Mouse (Mus musculus) c-Kit-positive CD71-negative TER-119-negative erythroid progenitor cells, embryonic 14.5 days (primary cell): ENCODE results near the gene Cars2.
"Not testable (repeated sequence)": the region's sequence is repeated elsewhere in the genome, so short reads cannot be mapped to it uniquely, and the experiment has no call there.

Experiments
- DNase-seq: peaks from one replicate; pipeline ENCODE4 v3.0.0-alpha.2; 2013; ENCODE audit warnings: low read depth

Cars2 gene

GRCm38 (mm10) chr8:11475397-11475796, 75.2 kb downstream of the Cars2 start:
- DNase-seq, result no peak

GRCm38 (mm10) chr8:11473072-11473471, 77.5 kb downstream of the Cars2 start:
- DNase-seq, result no peak

DNA sequence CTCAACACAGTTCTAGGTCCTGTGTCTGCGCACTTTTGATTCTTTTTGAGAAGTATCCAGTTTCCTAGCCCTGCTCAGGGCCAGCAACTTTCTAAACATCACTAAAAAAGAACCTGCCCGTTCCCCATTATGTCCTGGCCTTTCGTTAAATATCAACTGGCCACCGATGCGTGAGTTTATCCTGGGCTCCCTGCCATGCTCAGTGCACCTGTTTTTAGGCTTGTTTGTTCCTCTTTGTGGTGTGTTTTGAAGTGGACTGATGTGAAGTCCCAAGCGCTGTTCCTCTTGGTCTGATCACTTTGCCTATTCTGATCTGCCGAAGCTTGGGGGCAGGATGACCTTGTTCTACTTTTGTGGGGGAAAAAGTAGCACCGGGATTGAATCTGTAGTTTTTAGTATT, 79.3 kb downstream of the Cars2 start:
- no peak for DNase-seq

DNA sequence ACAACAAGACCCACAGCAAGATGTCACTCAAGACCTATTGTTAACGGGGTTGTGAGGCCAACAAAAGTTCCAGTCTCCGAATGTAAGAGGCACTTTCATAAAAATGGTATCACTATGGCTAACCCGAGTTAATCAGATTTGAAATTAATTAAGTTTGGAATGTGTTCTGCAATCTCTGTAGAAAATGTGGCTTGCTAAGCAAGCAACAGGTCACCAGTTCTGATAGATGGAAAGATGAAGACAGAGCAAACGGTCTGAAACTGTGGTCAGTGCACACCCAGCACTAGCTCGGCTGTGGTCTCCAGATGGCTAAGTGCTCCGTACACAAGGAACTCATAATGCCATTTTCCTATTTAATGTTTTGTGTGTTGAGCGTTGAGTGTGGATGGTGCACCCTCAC, 79.9 kb downstream of the Cars2 start:
- no peak for DNase-seq

DNA sequence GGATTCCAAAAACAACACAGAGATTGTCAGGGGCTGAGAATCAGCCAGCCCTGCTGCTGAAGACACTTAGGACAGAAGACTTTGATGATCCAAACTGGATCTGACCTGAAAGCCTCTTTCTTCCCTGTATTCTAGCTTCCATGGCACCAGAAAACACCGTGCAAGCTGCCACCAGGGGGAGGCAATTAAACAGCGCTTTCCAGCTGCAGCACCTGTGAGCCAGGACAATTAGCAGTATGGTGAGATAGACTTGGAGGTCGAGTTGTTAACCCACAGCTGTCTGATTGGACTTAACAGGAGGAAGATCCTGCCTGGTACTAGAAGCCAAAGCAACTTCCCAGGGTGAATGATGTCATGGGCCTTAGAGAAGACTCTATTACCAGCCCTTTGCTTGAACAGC, 81.5 kb downstream of the Cars2 start:
- no peak for DNase-seq

GRCm38 (mm10) chr8:11466528-11466927, 84.1 kb downstream of the Cars2 start:
- not testable (repeated sequence) for DNase-seq

DNA sequence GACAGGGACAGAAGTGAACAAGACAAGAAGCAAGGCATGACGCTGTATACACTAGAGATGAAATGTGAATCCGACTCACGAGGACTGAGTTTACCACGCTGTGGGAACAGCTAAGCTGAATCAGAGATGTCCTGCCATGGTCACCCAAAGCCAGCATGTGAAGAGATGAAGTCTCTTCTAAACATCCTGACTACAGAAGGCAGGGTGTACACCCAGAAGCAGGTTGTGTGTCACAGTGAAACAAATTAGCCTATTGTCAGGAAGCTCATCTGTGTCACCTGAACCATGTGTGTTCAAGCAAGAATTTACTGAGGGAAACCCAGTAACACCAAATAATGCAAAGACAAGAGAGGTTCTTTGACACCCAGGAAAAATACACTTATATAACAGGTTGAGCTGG, 85.0 kb downstream of the Cars2 start:
- no peak for DNase-seq

- no peak for DNase-seq
Measured at GRCm38 (mm10) chr8:11464707-11464964, 85.9 kb downstream of the Cars2 start.
